Mouse (Mus musculus) embryonic facial prominence, embryonic 15.5 days (tissue): ENCODE measurements around the gene Tmc4. TPM values are rescaled to one million over a fixed set of nuclear protein-coding genes. Genes with fewer than 3 reads are reported as not detected.
"Not testable (repeated sequence)": the region's sequence is repeated elsewhere in the genome, so short reads cannot be mapped to it uniquely, and the experiment has no call there.

Experiments used
- ATAC-seq: fragments of 200-750 bp; cut with Nextera tagmentation; 2 replicates; pipeline ENCODE4 v1.8.0; 2017; ENCODE audit warnings: low read depth, moderate TSS enrichment; ENCODE audit not compliant: insufficient number of reproducible peaks, low FRiP score, low TSS enrichment
- H3K27ac ChIP-seq: fragments of 300-500 bp; sonication (generic); replicated peaks from 2 replicates; pipeline ENCODE4 v1.5.1; 2015; ENCODE audit warnings: mild to moderate bottlenecking, inconsistent platforms
- H3K27me3 ChIP-seq: fragments of 300-500 bp; sonication (generic); 2 replicates; pipeline ENCODE4 v1.6.1; 2015; ENCODE audit warnings: inconsistent platforms
- H3K36me3 ChIP-seq: fragments of 300-500 bp; sonication (generic); 2 replicates; pipeline ENCODE4 v1.6.1; 2015; ENCODE audit warnings: mild to moderate bottlenecking, inconsistent platforms
- H3K4me1 ChIP-seq: fragments of 300-500 bp; sonication (generic); 2 replicates; pipeline ENCODE4 v1.6.1; 2015; ENCODE audit warnings: inconsistent platforms
- H3K4me2 ChIP-seq: fragments of 300-500 bp; sonication (generic); replicated peaks from 2 replicates; pipeline ENCODE4 v1.6.1; 2015; ENCODE audit warnings: mild to moderate bottlenecking, inconsistent platforms
- H3K4me3 ChIP-seq: fragments of 300-500 bp; sonication (generic); replicated peaks from 2 replicates; pipeline ENCODE4 v1.5.1; 2015; ENCODE audit warnings: mild to moderate bottlenecking, inconsistent platforms
- H3K9ac ChIP-seq: fragments of 300-500 bp; sonication (generic); 2 replicates; pipeline ENCODE4 v1.6.1; 2015; ENCODE audit warnings: inconsistent platforms
- H3K9me3 ChIP-seq: fragments of 300-500 bp; sonication (generic); replicated peaks from 2 replicates; pipeline ENCODE4 v1.6.1; 2016; ENCODE audit warnings: inconsistent platforms
- WGBS: fragments of 180-500 bp; shearing (Covaris S2); methylation state at CpG from one replicate; pipeline ENCODE4 v1.1.7; 2015; 5-methylcytosine and 5-hydroxymethylcytosine counted together
- polyA plus RNA-seq: library from polyadenylated mRNA; unstranded; fragments of >200 nt; fragmentation: Nextera tagmentation; extraction: Ambion mirVana; gene quantifications from 2 replicates; pipeline ENCODE4 v1.2.1, GENCODE M21; 2015

Tmc4 gene
- 9.5 and 14.3 TPM in 2 replicates for polyA plus RNA-seq

- no peak within 1 kb of the TSS for H3K27ac ChIP-seq
- ATAC-seq: no peak
- H3K4me1 ChIP-seq: no peaks in the 10 kb centered on the region
- no peak within 1 kb of the TSS for H3K4me3 ChIP-seq
- peaks cover 15% of the 10 kb centered on the region; the same call in 1 of the 2 replicates for H3K36me3 ChIP-seq
- no peak within 1 kb of the TSS for H3K4me2 ChIP-seq
- 43% methylated on average over 9 of the region's 9 CpGs for WGBS
- no peaks in the 10 kb centered on the region for H3K9me3 ChIP-seq
- H3K27me3 ChIP-seq: no peaks in the 10 kb centered on the region
- H3K9ac ChIP-seq: no peak within 1 kb of the TSS
Measured at GRCm38 (mm10) chr7:3677342-3677741, at the start of gene Tmc4. TSS of gene Tmc4 (minus strand) at chr7:3677553.

GRCm38 (mm10) chr7:3725459-3725858, 48.1 kb upstream of the Tmc4 start:
- not testable (repeated sequence) for H3K9me3 ChIP-seq, H3K4me2 ChIP-seq, H3K9ac ChIP-seq, H3K4me1 ChIP-seq, H3K36me3 ChIP-seq, H3K4me3 ChIP-seq, H3K27ac ChIP-seq, H3K27me3 ChIP-seq, ATAC-seq

GRCm38 (mm10) chr7:3720268-3720667, 42.9 kb upstream of the Tmc4 start, which contains the start of gene Pirb:
TSS of gene Pirb (minus strand) at chr7:3720391.
- H3K4me1 ChIP-seq, ATAC-seq, H3K4me3 ChIP-seq, H3K27me3 ChIP-seq, H3K9ac ChIP-seq, H3K9me3 ChIP-seq, H3K27ac ChIP-seq, H3K36me3 ChIP-seq, H3K4me2 ChIP-seq: not testable (repeated sequence)
- 83% methylated on average over 1 of the region's 3 CpGs for WGBS

- Histone ChIP-seq H3K4me2 (no peak overlapping the region), H3K4me3 (no peak overlapping the region), H3K27ac (no peak overlapping the region), H3K27me3 (no peaks in the 10 kb centered on the region), H3K9me3 (no peaks in the 10 kb centered on the region), H3K4me1 (no peaks in the 10 kb centered on the region), H3K36me3 (no peaks in the 10 kb centered on the region), H3K9ac (no peak overlapping the region)
- ATAC-seq: no peak
- WGBS: 62% methylated on average over 1 of the region's 1 CpGs
Measured at GRCm38 (mm10) chr7:3715249-3715648, 37.9 kb upstream of the Tmc4 start.

GRCm38 (mm10) chr7:3712264-3712942, 35.0 kb upstream of the Tmc4 start:
- H3K4me2 ChIP-seq: no peak overlapping the region
- WGBS: 35% methylated on average over 5 of the region's 5 CpGs
- H3K36me3 ChIP-seq: peaks cover 8% of the 10 kb centered on the region
- H3K9me3 ChIP-seq: no peaks in the 10 kb centered on the region
- no peak overlapping the region for H3K9ac ChIP-seq
- H3K4me3 ChIP-seq: no peak overlapping the region
- no peak overlapping the region for H3K27ac ChIP-seq
- no peaks in the 10 kb centered on the region for H3K27me3 ChIP-seq
- H3K4me1 ChIP-seq: no peaks in the 10 kb centered on the region
- no peak for ATAC-seq

GRCm38 (mm10) chr7:3709000-3709399, 31.6 kb upstream of the Tmc4 start:
- Histone ChIP-seq H3K4me3 (no peak overlapping the region), H3K36me3 (peaks cover 26% of the 10 kb centered on the region), H3K4me2 (no peak overlapping the region), H3K4me1 (peaks cover 12% of the 10 kb centered on the region), H3K27ac (0 out of 2 replicates have a peak overlapping the region, but pooled peaks have one; percentile 17), H3K9ac (no peak overlapping the region), H3K9me3 (no peaks in the 10 kb centered on the region), H3K27me3 (no peaks in the 10 kb centered on the region)
- ATAC-seq: no peak
- WGBS: 60% methylated on average over 1 of the region's 1 CpGs

- ATAC-seq, H3K9ac ChIP-seq, H3K27me3 ChIP-seq, H3K4me3 ChIP-seq, H3K27ac ChIP-seq, H3K9me3 ChIP-seq, H3K4me2 ChIP-seq: not testable (repeated sequence)
- 29% methylated on average over 5 of the region's 5 CpGs for WGBS
- Histone ChIP-seq H3K4me1 (peaks cover 12% of the 10 kb centered on the region), H3K36me3 (peaks cover 26% of the 10 kb centered on the region)
Measured at GRCm38 (mm10) chr7:3708447-3708980, 31.2 kb upstream of the Tmc4 start.

GRCm38 (mm10) chr7:3707568-3708413, 30.4 kb upstream of the Tmc4 start:
- H3K27me3 ChIP-seq: no peaks in the 10 kb centered on the region
- 28% methylated on average over 7 of the region's 7 CpGs for WGBS
- H3K27ac ChIP-seq: peak overlapping the region; percentile 22; the same call in 1 of the 2 replicates
- no peak for ATAC-seq
- H3K4me1 ChIP-seq: peaks cover 12% of the 10 kb centered on the region
- peaks cover 26% of the 10 kb centered on the region for H3K36me3 ChIP-seq
- no peak overlapping the region for H3K4me3 ChIP-seq
- no peak overlapping the region for H3K9ac ChIP-seq
- H3K4me2 ChIP-seq: no peak overlapping the region
- H3K9me3 ChIP-seq: no peaks in the 10 kb centered on the region

GRCm38 (mm10) chr7:3707027-3707426, 29.7 kb upstream of the Tmc4 start:
- H3K4me2 ChIP-seq: no peak overlapping the region
- peak overlapping the region; percentile 9; the same call in 1 of the 2 replicates for H3K4me3 ChIP-seq
- WGBS: 56% methylated on average over 4 of the region's 4 CpGs
- H3K36me3 ChIP-seq: peaks cover 26% of the 10 kb centered on the region
- no peak overlapping the region for H3K9ac ChIP-seq
- H3K27me3 ChIP-seq: no peaks in the 10 kb centered on the region
- no peaks in the 10 kb centered on the region for H3K9me3 ChIP-seq
- ATAC-seq: no peak
- H3K27ac ChIP-seq: no peak overlapping the region; the same call in 1 of the 2 replicates
- H3K4me1 ChIP-seq: peaks cover 12% of the 10 kb centered on the region

- peak overlapping the region; percentile 76 for H3K4me3 ChIP-seq
- H3K4me2 ChIP-seq: peak overlapping the region; percentile 65
- H3K36me3 ChIP-seq: peaks cover 32% of the 10 kb centered on the region
- H3K27ac ChIP-seq: no peak overlapping the region; the same call in 1 of the 2 replicates
- ATAC-seq: no peak
- H3K27me3 ChIP-seq: no peaks in the 10 kb centered on the region
- no peaks in the 10 kb centered on the region for H3K9me3 ChIP-seq
- peak overlapping the region; percentile 86; the same call in 1 of the 2 replicates for H3K9ac ChIP-seq
- peaks cover 12% of the 10 kb centered on the region for H3K4me1 ChIP-seq
- 55% methylated on average over 11 of the region's 11 CpGs for WGBS
Measured at GRCm38 (mm10) chr7:3706343-3706934, 29.1 kb upstream of the Tmc4 start.

GRCm38 (mm10) chr7:3705911-3706310, 28.6 kb upstream of the Tmc4 start:
- H3K4me3 ChIP-seq: peak overlapping the region; percentile 76
- ATAC-seq: no peak
- peaks cover 37% of the 10 kb centered on the region for H3K36me3 ChIP-seq
- H3K27ac ChIP-seq: no peak overlapping the region; the same call in 1 of the 2 replicates
- peak overlapping the region; percentile 65 for H3K4me2 ChIP-seq
- WGBS: 23% methylated on average over 6 of the region's 6 CpGs
- no peaks in the 10 kb centered on the region for H3K27me3 ChIP-seq
- H3K4me1 ChIP-seq: peaks cover 12% of the 10 kb centered on the region
- no peaks in the 10 kb centered on the region for H3K9me3 ChIP-seq
- peak overlapping the region; percentile 86; the same call in 1 of the 2 replicates for H3K9ac ChIP-seq
